Mouse (Mus musculus): Measurements from ENCODE around the gene Mboat7. TPM values are rescaled to one million over a fixed set of nuclear protein-coding genes. Genes with fewer than 3 reads are reported as not detected.
A peak's percentile ranks its signal among the peaks of the same experiment; 100 is the strongest.
"Not testable (repeated sequence)": the region's sequence is repeated elsewhere in the genome, so short reads cannot be mapped to it uniquely, and the experiment has no call there.

The Mboat7 gene
- polyA plus RNA-seq, 1 experiment from 2014 or later: 63.7 TPM

GRCm38 (mm10) chr7:3705911-3706310 lies 12.6 kb upstream of the Mboat7 start:
- Histone ChIP-seq H3K4me3 (peak overlapping the region; percentile 83), H3K9me3 (no peaks in the 10 kb centered on the region), H3K9ac (peak overlapping the region; percentile 94), H3K4me2 (peak overlapping the region; percentile 91), H3K4me1 (peaks cover 17% of the 10 kb centered on the region), H3K36me3 (peaks cover 34% of the 10 kb centered on the region), H3K27me3 (no peaks in the 10 kb centered on the region), H3K27ac (0 out of 2 replicates have a peak overlapping the region, but pooled peaks have one; percentile 23)
- 28% methylated on average over 6 of the region's 6 CpGs for WGBS
- ATAC-seq (ENCODE audit: insufficient number of reproducible peaks, insufficient read depth, low FRiP score, low TSS enrichment, low read depth): no peak

DNA sequence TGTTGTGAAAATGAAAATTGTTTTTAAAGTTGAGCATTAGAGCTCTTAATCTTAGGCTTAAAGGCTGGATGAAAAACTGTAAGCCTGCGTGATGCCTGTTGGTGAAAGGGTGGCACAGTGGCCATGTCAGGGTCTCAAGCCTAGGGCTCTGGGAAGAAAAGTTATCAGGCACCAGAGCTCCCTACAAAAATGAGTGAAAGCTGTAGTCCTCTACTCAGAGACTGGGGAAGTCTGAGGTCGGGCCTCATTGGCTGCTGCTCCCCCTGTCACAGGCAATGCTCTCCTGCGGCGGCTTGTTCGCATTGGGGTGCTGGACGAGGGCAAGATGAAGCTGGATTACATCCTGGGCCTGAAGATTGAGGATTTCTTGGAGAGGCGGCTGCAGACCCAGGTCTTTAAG lies 12.1 kb upstream of the Mboat7 start:
- WGBS: 3% methylated on average over 6 of the region's 7 CpGs

DNA sequence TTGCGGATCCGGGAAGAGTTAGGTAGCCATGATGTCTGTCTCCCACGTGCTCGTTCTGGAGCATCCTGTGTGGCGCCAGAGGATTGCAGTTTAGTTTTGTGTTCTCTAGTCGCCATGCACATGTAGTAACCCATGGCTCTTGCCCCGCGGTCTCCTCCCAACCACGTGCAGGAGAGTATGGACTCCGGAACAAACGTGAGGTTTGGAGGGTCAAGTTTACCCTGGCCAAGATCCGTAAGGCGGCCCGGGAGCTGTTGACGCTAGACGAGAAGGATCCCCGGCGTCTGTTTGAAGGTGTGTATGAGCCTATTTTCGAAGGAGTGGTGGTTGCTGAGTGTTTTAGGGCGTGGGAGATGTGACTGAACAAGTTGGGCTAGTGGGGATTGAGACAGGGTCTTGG lies 11.2 kb upstream of the Mboat7 start:
- under 1% methylated on average over 20 of the region's 20 CpGs for WGBS
- Histone ChIP-seq H3K4me1 (peaks cover 17% of the 10 kb centered on the region), H3K4me2 (peak overlapping the region; percentile 91), H3K9ac (peak overlapping the region; percentile 94), H3K9me3 (no peaks in the 10 kb centered on the region), H3K27me3 (no peaks in the 10 kb centered on the region), H3K36me3 (peaks cover 46% of the 10 kb centered on the region), H3K4me3 (peak overlapping the region; percentile 83), H3K27ac (peak overlapping the region; percentile 96)
- ATAC-seq (ENCODE audit: insufficient number of reproducible peaks, insufficient read depth, low FRiP score, low TSS enrichment, low read depth): no peak

More for the DNA sequence above, 12.1 kb upstream of the Mboat7 start:
- H3K36me3 ChIP-seq: peaks cover 36% of the 10 kb centered on the region
- peak overlapping the region; percentile 91 for H3K4me2 ChIP-seq
- peaks cover 17% of the 10 kb centered on the region for H3K4me1 ChIP-seq
- peak overlapping the region; percentile 96 for H3K27ac ChIP-seq
- H3K9me3 ChIP-seq; H3K27me3 ChIP-seq; ATAC-seq (ENCODE audit: insufficient number of reproducible peaks, insufficient read depth, low FRiP score, low TSS enrichment, low read depth): not testable (repeated sequence)
- H3K4me3 ChIP-seq: peak overlapping the region; percentile 83
- H3K9ac ChIP-seq: peak overlapping the region; percentile 94

GRCm38 (mm10) chr7:3703879-3704441 lies 10.6 kb upstream of the Mboat7 start, which contains the start of gene Rps9:
TSS of gene Rps9 (plus strand) at chr7:3703993.
- under 1% methylated on average over 42 of the region's 42 CpGs for WGBS
- Histone ChIP-seq H3K4me3 (peak within 1 kb of the TSS; percentile 83), H3K27ac (peak within 1 kb of the TSS; percentile 96), H3K36me3 (peaks cover 51% of the 10 kb centered on the region), H3K4me2 (peak within 1 kb of the TSS; percentile 91), H3K27me3 (no peaks in the 10 kb centered on the region), H3K9me3 (no peaks in the 10 kb centered on the region), H3K4me1 (peaks cover 17% of the 10 kb centered on the region), H3K9ac (peak within 1 kb of the TSS; percentile 94)
- peak; percentile 90 for ATAC-seq (ENCODE audit: insufficient number of reproducible peaks, insufficient read depth, low FRiP score, low TSS enrichment, low read depth)

DNA sequence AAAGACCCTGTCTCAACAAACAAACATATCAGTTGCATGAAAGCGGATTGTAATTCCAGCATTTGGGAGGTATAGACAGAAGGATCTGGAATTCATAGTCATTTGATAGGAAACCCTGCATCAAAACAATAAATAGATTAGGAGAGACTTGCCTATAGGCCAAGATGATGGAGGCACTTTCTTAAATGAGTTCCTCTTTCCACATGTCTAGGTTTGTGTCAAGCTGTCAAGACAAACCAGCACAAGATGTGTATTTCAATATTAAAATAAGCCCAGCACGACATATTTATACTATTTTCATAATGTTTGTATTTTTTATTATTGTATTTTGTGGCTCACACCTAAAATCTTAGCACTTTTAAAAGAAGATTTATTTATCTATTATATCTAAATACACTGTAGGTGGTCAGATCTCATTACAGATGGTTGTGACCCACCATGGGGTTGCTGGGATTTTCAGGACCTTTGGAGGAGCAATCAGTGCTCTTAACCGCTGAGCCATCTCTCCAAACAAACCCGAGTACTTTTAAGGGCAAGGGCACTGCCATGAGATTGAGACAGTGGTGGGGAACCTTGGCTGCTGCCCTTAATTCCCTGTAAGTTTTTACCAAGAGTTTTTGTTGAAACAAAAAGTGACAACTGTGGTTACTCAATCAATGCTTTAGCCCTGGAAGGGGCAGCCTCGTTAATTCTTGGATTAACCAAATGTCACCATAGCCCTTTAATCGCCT lies 10.0 kb upstream of the Mboat7 start:
- Histone ChIP-seq H3K9ac (peak overlapping the region; percentile 94), H3K4me1 (peaks cover 17% of the 10 kb centered on the region), H3K27me3 (no peaks in the 10 kb centered on the region), H3K36me3 (peaks cover 58% of the 10 kb centered on the region), H3K27ac (peak overlapping the region; percentile 96), H3K4me3 (peak overlapping the region; percentile 83), H3K4me2 (peak overlapping the region; percentile 91), H3K9me3 (no peaks in the 10 kb centered on the region)
- peak; percentile 32; the same call in 1 of the 2 replicates for ATAC-seq (ENCODE audit: insufficient number of reproducible peaks, insufficient read depth, low FRiP score, low TSS enrichment, low read depth)
- WGBS: 19% methylated on average over 6 of the region's 6 CpGs

DNA sequence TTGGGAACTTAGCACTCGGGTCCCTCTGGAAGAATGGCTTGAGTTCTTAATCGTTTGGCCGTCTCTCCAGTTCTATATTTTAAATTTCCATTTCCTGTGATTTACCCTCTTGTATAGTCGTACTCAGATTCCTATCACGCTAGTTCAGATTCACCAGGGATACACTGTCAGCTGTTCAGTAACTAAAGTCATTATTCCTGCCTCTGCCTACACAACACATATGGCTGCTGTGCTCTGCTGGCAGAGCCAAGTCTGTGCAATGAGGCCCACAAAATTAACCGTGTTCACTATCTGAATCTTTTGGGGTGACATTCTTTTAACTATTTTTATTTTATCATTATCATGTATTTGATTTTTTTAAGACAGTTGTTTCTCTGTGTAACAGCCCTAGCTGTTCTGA lies 5.1 kb upstream of the Mboat7 start:
- no peak overlapping the region for H3K4me3 ChIP-seq
- WGBS: 94% methylated on average over 6 of the region's 6 CpGs
- H3K9me3 ChIP-seq: no peaks in the 10 kb centered on the region
- peaks cover 46% of the 10 kb centered on the region for H3K36me3 ChIP-seq
- ATAC-seq (ENCODE audit: insufficient number of reproducible peaks, insufficient read depth, low FRiP score, low TSS enrichment, low read depth): no peak
- H3K27me3 ChIP-seq: no peaks in the 10 kb centered on the region
- no peak overlapping the region for H3K4me2 ChIP-seq
- H3K9ac ChIP-seq: no peak overlapping the region
- no peak overlapping the region for H3K27ac ChIP-seq
- H3K4me1 ChIP-seq: peaks cover 9% of the 10 kb centered on the region

DNA sequence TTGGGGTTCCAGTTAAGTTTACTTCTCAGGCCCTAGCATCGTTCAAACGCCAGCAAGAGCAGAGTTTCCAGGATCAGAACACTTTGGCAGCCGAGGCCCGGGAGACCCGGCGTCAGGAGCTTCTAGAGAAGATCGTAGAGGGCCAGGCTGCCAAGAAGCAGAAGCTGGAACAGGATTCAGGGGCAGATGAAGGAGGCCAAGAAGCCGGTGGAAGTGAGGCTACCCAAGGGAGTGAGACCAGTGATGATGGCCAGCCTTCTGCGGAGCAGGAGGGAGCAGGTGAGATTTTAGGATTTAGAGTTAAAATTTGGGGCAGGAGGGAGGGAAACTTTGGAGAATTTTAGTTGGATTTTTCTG lies 1.6 kb upstream of the Mboat7 start:
- peak overlapping the region; percentile 81 for H3K4me2 ChIP-seq
- peak overlapping the region; percentile 73 for H3K4me3 ChIP-seq
- H3K27me3 ChIP-seq; ATAC-seq (ENCODE audit: insufficient number of reproducible peaks, insufficient read depth, low FRiP score, low TSS enrichment, low read depth); H3K9me3 ChIP-seq: not testable (repeated sequence)
- H3K36me3 ChIP-seq: peaks cover 42% of the 10 kb centered on the region
- WGBS: 4% methylated on average over 9 of the region's 9 CpGs
- peak overlapping the region; percentile 98 for H3K27ac ChIP-seq
- H3K4me1 ChIP-seq: peaks cover 21% of the 10 kb centered on the region
- H3K9ac ChIP-seq: peak overlapping the region; percentile 93

DNA sequence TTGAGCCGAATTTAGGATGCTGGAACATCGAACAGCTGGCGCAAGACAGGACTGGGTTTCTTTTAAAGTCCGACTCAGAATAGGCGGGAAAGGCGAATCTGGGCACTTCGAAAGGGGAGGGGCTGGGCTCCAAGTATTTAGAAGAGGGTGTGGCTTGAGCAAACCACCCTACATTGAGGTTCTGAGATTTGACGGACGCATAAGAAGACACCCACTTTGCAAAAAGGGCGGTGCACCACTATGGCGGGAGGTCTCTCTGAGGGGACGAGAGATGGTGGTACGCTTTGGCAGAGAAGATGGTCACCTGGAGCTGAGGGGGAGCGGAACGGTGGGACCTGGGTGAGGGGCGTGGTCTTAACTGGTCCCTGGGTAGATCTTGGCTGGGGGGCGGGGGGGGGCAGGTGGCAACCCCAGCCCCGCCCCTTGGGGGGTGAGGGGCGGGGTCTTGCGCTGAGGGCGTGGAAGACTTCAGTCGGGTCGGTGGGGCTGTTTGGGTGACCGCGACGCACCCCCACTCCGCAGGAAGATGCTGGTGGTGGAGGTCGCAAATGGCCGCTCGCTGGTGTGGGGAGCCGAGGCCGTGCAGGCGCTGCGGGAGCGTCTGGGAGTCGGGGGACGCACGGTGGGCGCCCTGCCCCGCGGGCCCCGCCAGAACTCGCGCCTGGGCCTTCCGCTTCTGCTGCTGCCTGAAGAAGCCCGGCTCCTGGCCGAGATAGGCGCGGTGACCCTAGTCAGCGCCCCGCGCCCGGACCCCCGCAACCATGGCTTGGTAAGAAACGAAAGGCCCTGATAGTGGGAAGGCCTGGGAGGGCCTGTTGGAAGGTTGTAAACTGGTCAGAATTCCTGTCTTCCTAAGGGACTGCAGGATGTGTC lies 989 bp upstream of the Mboat7 start:
- peaks cover 36% of the 10 kb centered on the region for H3K36me3 ChIP-seq
- peak; percentile 52 for ATAC-seq (ENCODE audit: insufficient number of reproducible peaks, insufficient read depth, low FRiP score, low TSS enrichment, low read depth)
- WGBS: under 1% methylated on average over 54 of the region's 55 CpGs
- peak overlapping the region; percentile 81 for H3K4me2 ChIP-seq
- H3K4me1 ChIP-seq: peaks cover 21% of the 10 kb centered on the region
- H3K4me3 ChIP-seq: peak overlapping the region; percentile 73
- H3K27me3 ChIP-seq: no peaks in the 10 kb centered on the region
- H3K27ac ChIP-seq: peak overlapping the region; percentile 98
- peak overlapping the region; percentile 93 for H3K9ac ChIP-seq
- H3K9me3 ChIP-seq: no peaks in the 10 kb centered on the region

DNA sequence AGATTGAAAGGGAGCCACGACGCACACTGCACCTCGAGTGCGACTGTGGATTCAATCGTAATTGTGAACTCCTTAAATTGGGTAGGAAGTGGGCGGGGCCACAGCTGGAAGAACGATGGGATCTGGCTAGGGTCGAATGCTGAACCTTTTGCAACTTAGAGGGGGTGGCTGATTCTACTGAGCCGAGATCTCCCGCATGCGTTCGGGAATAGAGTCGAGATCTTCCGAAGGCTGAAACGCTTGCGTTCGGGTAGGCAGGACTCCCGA lies 419 bp upstream of the Mboat7 start:
- Histone ChIP-seq H3K4me2 (peak overlapping the region; percentile 81), H3K36me3 (peaks cover 31% of the 10 kb centered on the region), H3K27me3 (no peaks in the 10 kb centered on the region), H3K4me3 (peak overlapping the region; percentile 73), H3K27ac (peak overlapping the region; percentile 98), H3K4me1 (peaks cover 21% of the 10 kb centered on the region), H3K9ac (peak overlapping the region; percentile 93), H3K9me3 (no peaks in the 10 kb centered on the region)
- WGBS: under 1% methylated on average over 18 of the region's 18 CpGs
- no peak for ATAC-seq (ENCODE audit: insufficient number of reproducible peaks, insufficient read depth, low FRiP score, low TSS enrichment, low read depth)

DNA sequence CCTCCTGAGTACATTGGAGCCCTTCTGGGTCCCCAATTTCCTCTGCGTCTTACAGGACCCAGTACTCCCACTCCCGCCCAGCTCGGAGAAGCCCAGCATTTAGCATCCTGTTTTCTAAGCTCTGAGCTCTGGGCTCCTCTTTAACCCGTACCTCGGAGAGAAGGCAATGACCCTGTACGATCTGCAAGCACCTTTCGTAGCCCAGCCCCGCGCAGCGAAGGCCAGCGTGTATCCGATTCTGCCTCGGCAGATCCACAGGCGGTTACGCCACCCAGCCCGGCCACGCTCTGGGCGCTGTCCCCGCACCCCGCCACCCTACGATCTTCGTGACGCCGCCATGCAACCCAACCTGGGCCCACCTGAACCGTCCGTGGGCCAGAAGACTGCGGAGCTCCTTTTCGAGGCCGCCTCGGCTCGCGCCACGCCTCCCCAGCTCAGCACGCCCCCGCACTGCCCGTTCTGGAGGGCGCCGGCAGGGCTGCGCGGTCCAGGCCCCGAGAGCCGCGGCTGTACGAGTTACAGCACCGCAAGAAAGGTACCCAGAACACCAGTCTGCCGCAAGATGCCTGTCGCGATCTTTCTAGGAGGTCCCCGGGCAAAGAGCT lies 839 bp downstream of the Mboat7 start, which contains the start of gene Tsen34:
Gene Tsen34, plus strand, starts transcription at position 482 of the 605 bp plus-strand sequence.
- peaks cover 21% of the 10 kb centered on the region for H3K4me1 ChIP-seq
- no peaks in the 10 kb centered on the region for H3K9me3 ChIP-seq
- H3K36me3 ChIP-seq: peaks cover 30% of the 10 kb centered on the region
- WGBS: under 1% methylated on average over 49 of the region's 49 CpGs
- no peak; the same call in 1 of the 2 replicates for ATAC-seq (ENCODE audit: insufficient number of reproducible peaks, insufficient read depth, low FRiP score, low TSS enrichment, low read depth)
- peak within 1 kb of the TSS; percentile 81 for H3K4me2 ChIP-seq
- peak within 1 kb of the TSS; percentile 98 for H3K27ac ChIP-seq
- peak within 1 kb of the TSS; percentile 73 for H3K4me3 ChIP-seq
- no peaks in the 10 kb centered on the region for H3K27me3 ChIP-seq
- H3K9ac ChIP-seq: peak within 1 kb of the TSS; percentile 93

DNA sequence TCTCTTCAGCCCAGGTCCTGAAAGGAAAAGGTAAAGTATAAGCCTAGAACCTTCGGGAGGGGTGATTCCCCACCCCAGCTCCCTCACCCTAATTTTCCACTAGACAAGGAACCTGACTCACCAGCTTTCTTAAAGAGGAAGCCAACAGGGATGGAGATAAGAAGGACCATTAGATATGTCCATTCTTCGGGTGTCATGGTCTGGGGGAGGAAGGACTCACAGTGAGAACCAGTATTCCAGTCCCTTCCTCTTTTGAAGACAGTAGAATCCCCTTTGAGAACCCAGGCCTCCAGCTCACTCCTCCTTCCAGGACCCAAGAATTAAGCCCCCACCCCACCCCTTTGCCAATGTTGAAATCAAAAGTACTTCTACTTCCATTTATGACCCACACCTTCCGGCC lies 1.4 kb downstream of the Mboat7 start:
- H3K9me3 ChIP-seq: no peaks in the 10 kb centered on the region
- H3K4me1 ChIP-seq: peaks cover 21% of the 10 kb centered on the region
- WGBS: 36% methylated on average over 3 of the region's 3 CpGs
- H3K4me3 ChIP-seq: peak overlapping the region; percentile 73
- H3K27me3 ChIP-seq: no peaks in the 10 kb centered on the region
- peak overlapping the region; percentile 81 for H3K4me2 ChIP-seq
- peaks cover 32% of the 10 kb centered on the region for H3K36me3 ChIP-seq
- ATAC-seq (ENCODE audit: insufficient number of reproducible peaks, insufficient read depth, low FRiP score, low TSS enrichment, low read depth): no peak
- peak overlapping the region; percentile 98 for H3K27ac ChIP-seq
- peak overlapping the region; percentile 93 for H3K9ac ChIP-seq

All from embryonic facial prominence, embryonic 13.5 days (tissue).